Mouse (Mus musculus) lung, adult 18-20 months (tissue): Measurements from ENCODE around the gene Cog4.
A peak's percentile ranks its signal among the peaks of the same experiment; 100 is the strongest.
"Not testable (repeated sequence)": the region's sequence is repeated elsewhere in the genome, so short reads cannot be mapped to it uniquely, and the experiment has no call there.

Experiments
- DNase-seq, 2 experiments: peaks; one replicate each; pipeline ENCODE4 v3.0.0; 2022; ENCODE audit warnings: mixed read lengths in 2 of 2

Cog4 gene

GRCm38 (mm10) chr8:110892040-110892439 lies 45.6 kb downstream of the Cog4 start:
- no peak for DNase-seq

DNA sequence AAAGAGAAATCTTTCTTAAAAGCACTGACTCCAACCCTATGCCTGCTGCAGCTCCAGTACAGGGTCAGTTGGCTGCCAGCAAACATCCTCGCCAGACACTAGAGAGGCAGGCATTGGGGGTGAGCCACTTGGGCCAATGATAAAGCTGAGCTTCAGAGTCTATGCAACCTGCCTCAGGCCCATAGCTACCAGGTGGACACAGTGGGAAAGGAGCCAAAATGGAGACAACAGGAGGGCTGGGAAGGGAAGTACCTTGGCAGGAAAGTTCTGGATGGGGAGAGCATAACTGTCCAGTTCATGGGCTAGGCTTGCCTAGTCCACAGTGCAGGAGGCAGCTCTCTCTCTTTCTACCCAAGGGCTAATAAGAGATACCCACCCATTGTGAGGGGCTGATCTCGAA lies 46.5 kb downstream of the Cog4 start:
- DNase-seq = no peak

GRCm38 (mm10) chr8:110894851-110895250 lies 48.5 kb downstream of the Cog4 start:
- no peak for DNase-seq

GRCm38 (mm10) chr8:110895254-110895653 lies 48.9 kb downstream of the Cog4 start:
- DNase-seq = no peak

- DNase-seq = no peak
Measured at GRCm38 (mm10) chr8:110895812-110896211, 49.4 kb downstream of the Cog4 start.

DNA sequence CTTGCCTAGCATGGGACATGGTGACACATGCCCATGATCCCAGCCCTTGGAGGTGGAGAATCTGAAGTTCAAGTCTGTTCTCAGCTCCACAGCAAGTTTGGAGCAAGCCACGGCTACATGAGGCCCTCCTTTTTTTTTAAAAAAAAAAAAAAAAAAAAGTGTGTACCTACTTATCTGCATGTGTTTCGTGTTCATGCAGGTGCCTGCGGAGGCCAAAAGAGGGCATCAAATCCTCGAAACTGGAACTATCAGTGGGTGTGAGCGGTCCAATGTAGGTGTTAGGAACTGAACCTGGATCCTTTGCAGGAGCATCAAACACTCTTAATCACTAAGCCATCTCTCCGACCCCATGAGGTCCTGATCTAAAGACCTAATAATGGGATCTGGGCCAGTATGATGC lies 51.1 kb downstream of the Cog4 start:
- DNase-seq = no peak

DNA sequence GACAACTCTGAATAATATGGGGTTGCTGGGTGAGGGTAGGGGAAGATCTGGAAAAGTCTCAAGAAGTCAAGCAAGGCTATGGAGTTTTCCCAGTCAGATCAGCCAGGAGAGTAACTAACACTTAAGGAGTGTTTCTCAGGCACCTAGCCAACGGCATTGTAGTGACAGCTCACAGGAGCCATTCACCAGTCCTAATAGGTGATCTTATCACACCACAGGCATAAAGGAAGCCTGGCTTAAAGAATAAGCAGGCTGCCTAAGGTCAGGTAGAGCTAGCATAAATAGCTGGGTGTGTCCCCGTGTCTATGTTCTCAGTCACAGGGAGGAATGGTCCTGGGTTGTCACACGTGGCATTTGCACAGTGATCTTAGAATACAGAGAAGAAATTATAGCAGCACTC lies 54.7 kb downstream of the Cog4 start:
- no peak for DNase-seq

DNA sequence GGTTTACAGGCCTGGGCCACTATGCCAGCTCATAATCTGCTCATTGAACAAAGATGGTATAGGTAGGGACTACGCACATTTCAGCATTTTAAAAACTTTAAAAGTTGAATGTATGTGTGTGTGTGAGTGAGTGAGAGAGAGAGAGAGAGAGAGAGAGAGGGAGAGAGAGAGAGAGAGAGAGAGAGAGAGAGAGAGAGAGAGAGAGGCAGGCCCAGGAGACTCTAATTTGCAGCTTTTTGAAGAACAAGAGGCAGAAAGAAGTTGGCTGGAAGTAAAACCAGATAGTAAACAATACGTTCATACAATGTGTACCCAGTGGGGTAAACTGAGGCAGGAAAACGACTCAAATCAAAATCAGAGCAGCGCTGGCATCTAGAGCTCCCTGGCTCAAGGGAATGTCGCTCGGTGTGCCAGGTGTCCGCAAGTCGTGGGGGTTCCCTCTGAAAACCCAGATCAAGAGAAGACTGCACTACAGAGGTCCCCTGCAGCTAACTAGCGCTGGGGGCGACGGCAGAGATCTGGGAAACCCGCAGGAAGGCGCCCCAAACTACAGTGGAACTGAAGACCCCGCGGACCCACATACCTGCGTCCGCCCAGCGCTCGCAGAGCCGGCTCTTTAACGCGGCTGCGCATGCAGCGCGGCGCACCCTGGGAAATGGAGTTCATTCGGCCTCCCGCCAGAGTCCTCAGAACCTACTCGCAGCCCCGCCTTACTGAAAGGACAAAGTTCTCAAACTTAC lies 55.6 kb downstream of the Cog4 start, which contains the start of gene Fuk:
TSS of gene Fuk (minus strand) at position 650 of the 740 bp plus-strand sequence.
- DNase-seq = peak; percentile 84 to 85

GRCm38 (mm10) chr8:110902579-110902965 lies 56.2 kb downstream of the Cog4 start:
- DNase-seq = no peak

DNA sequence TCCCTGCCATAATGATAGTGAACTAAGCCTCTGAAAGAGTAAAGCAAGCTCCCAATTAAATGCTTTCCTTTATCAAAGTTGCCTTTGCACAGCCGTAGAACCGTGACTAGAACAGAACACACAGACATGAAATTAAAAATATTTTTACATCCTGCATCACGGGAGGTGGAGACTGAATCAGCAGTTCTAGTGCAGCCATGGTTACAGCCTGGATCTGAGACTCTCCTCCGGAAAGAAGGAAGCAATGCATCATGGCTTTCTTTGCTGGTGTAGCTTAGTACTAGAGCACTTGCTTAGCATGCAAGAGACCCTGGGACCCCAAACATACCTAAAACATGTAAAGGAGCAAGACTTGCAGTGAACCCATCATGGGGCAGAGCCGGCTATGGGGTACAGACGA lies 59.0 kb downstream of the Cog4 start:
- no peak for DNase-seq

DNA sequence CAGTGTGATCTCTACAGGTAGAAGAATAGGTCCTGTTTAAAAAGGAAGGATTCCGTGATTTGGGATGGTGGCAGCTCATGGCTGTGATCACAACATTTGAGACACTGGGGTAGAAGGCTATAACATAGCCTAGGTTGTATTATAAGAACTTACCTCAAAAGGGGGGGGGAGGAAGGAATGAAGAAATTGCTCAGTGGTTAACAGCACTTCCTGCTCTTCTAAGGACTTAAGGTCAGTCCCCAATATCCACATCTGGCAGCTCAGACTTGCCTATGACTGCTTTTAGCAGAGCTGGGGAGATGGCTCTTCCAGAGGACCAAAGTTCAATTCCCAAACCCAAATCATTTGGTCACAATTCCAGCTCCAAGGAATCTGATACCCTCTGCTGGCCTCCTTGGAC lies 60.3 kb downstream of the Cog4 start:
- DNase-seq = no peak

GRCm38 (mm10) chr8:110909850-110910249 lies 63.5 kb downstream of the Cog4 start:
- not testable (repeated sequence) for DNase-seq

- no peak for DNase-seq
Measured at GRCm38 (mm10) chr8:110911576-110912570, 65.5 kb downstream of the Cog4 start.

- DNase-seq = peak in 1 of 2 experiments; percentile 21
Measured at GRCm38 (mm10) chr8:110917415-110917814, 71.0 kb downstream of the Cog4 start.

- no peak for DNase-seq
Measured at GRCm38 (mm10) chr8:110918027-110918426, 71.6 kb downstream of the Cog4 start.

DNA sequence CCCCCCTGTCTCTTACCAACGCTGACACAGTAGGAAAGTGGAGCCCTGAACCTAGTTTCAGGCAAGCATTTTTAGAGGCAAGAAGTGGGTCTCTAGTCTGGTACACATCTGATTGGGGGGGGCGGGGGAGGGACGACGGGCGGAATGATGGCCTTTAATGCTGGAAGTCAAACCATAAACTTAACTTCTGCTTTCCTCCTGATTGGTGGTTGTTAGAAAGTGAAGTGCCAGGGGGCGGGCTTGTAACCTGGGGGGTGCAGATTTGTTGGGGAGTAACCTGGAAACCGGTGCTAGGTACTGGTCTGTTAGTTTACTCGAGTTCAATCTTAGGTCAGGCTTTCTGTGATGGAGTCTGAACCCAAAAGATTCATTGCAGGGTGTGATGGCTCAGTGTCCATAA lies 72.1 kb downstream of the Cog4 start:
- DNase-seq = peak; percentile 37 to 56

DNA sequence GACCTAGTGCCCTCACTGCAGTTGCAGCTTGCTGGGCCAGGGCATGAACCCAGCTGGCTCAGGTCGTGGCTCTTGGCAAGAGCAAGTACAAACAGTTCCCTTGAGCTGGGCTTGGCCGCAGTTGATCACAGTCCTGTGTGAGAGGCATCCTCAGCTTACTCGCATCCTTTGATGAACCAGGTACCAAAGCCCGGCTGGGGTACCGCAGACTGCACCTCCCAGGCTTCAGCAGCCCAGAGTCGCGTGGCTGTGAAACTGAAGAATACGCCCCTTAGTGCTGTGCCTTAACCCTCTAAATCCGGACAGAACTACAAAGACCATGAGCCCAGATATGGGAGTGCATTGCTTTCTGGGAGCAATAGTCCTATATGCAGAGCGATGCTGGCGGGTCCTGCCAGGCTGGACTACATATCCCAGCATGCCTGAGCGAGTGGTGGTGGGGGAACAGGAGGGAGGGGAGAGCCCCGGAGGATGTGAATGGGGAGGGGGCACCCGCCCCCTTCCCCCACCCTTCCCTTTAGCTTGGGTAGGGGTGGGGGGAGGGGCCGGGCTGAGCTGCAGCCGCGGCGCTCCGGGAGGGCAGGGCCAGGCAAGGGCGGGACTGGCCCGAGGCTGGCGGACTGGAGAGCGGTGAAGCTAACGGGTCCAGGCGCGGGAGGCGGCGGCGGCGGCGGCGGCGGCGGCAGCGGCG lies 73.1 kb downstream of the Cog4 start, which contains the start of gene St3gal2:
TSS of gene St3gal2 (plus strand) at position 582 of the 691 bp plus-strand sequence.
- DNase-seq = peak; percentile 92 to 94

GRCm38 (mm10) chr8:110920032-110920772 lies 73.8 kb downstream of the Cog4 start:
- DNase-seq = no peak

GRCm38 (mm10) chr8:110920773-110921277 lies 74.4 kb downstream of the Cog4 start:
- DNase-seq = no peak

DNA sequence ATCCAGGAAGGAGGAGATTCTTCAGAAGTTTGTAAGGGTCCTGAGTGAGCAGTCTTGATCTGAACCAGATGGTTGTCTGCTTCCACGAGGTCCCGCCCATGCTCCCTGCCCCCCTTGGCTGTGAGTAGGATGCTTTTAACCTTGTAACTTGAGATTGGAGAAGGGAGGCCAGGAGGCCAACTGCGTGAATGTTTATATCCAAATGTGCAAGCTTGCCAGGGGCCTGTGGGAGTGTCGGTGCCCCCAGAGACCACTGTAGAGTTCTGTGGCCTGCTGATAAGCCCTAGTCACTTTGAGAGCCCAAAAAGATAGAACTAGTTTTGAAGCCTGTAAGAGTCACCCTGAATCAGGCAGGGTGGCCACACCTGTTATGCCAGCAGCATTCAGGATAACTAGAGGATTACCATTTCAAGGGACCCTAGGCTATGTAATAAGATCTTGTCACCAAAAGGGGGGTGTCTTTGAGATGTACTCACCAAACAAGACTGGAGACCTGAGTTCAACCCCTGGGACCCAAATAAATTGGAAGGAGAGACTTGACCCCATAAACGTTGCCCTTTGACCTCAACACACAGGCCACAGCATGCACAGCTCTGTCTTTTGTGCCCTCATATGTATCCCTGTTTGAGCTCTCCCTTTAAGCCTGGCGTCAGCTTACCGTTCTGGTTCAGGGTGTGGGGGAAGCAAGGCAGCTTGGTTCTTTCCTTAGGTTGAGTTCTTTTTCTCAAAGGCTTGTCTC lies 75.3 kb downstream of the Cog4 start:
- DNase-seq = peak; percentile 26 to 37

DNA sequence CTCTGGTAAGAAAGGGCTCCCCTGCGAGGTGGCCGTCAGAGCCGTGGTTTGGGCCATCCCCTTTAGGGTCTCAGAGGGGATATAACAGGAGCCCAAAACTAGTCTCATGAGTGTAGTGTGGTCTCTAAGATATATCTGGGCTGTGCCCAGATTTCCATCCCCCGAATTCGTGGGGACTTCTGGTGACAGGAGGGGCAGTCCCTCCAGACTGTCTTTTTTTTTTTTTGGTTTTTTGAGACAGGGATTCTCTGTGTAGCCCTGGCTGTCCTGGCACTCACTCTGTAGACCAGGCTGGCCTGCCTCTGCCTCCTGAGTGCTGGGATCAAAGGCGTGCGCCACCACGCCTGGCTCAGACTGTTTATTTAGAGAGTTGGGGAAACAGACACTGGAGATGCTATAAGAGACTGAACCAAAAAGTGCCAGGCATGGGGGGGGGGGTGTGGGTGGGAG lies 79.3 kb downstream of the Cog4 start:
- no peak for DNase-seq
